ENCODE assay signal across 8 mouse cellular contexts in the genomic region with DNA sequence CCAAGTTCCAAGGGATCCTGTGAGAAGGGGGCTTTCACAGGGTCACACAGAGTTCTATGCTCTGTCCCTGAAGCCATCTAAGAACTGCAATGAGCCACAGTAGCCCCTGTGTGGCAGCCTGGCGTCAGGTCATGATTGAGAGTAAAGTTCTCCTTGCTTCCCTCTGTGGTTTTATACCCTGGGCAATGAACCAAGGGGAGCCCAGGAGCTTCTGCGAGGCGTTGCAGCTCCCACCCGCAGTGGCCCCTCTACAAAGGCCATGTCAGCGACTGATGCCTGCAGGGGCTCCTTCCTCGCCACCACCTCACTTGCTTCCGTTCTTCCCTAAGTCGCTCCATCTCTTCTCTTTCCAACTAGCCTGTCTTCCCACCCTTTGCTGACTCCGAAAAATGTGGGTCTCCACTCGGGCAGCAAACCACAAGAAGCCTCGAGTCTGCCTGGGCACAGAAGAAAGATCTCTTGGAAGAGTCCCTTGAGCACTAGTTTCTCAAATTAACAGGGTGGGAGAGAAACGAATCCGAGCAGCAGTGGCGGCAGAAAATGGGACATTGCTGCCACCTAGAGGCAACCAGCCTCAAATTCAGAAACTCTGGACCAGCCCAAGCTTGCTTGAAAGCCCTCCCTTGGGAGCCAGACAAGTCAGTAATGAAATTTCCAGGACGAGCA. TPM values are rescaled to one million over a fixed set of nuclear protein-coding genes. Genes with fewer than 3 reads are reported as not detected.
A peak's percentile ranks its signal among the peaks of the same experiment; 100 is the strongest.
DNase-seq lines count a peak whose midpoint lies in the region; ATAC-seq and TF ChIP-seq lines count a peak whose summit lies in the region.

No protein-coding gene starts in this region.

- peak overlapping the region; percentile 71 for H3K9ac ChIP-seq in embryonic facial prominence, embryonic 13.5 days
- peak overlapping the region; percentile 21; the same call in 1 of the 2 replicates for H3K9ac ChIP-seq in heart, adult 2 months (ENCODE audit: low read depth, low read length)
- H3K9ac ChIP-seq in limb, embryonic 14.5 days (ENCODE audit: low read depth, low read length, severe bottlenecking): peak overlapping the region; percentile 62
- peak overlapping the region; percentile 56; the same call in 1 of the 2 replicates for H3K9ac ChIP-seq in midbrain, embryonic 16.5 days (ENCODE audit: low read depth, low read length)

- peak overlapping the region; percentile 23; the same call in 1 of the 2 replicates for H3K27ac ChIP-seq in embryonic facial prominence, embryonic 13.5 days
- peak overlapping the region; percentile 19; the same call in 1 of the 2 replicates for H3K27ac ChIP-seq in heart, adult 2 months
- H3K27ac ChIP-seq in kidney, adult 2 months (ENCODE audit: insufficient read depth, low read depth, low read length): no peak overlapping the region
- no peak overlapping the region for H3K27ac ChIP-seq in limb, embryonic 14.5 days (replicated peaks; ENCODE audit: low read depth, low read length)
- no peak overlapping the region for H3K27ac ChIP-seq in midbrain, embryonic 16.5 days (ENCODE audit: low read length)
- no peak overlapping the region for H3K27ac ChIP-seq in spleen, adult 2 months (ENCODE audit: insufficient read depth, low read length)

- DNase-seq in 3T3-L1 (ENCODE audit: low read depth, low spot score): peak; percentile 98
- peak; percentile 70 for DNase-seq in adrenal gland, postnatal 25 days
- peak; percentile 80 to 81 for DNase-seq in heart, adult 2 months
- peak; percentile 71 for DNase-seq in kidney, adult 2 months
- DNase-seq in limb, embryonic 14.5 days (ENCODE audit: low spot score): peak; percentile 89
- DNase-seq in spleen, adult 2 months (ENCODE audit: low read depth in 1 of 2, low spot score in 2 of 2): peak; percentile 49 to 63

- peak; percentile 81 for TF ChIP-seq CTCF in heart, adult 2 months (IDR thresholded peaks at IDR 0.05)
- peak; percentile 77 for TF ChIP-seq CTCF in kidney, adult 2 months (conservative IDR thresholded peaks at IDR 0.05; ENCODE audit: insufficient read depth, insufficient read length, low read depth, low read length)
- TF ChIP-seq CTCF in spleen, adult 2 months (IDR thresholded peaks at IDR 0.05; ENCODE audit: extremely low read depth, insufficient read depth, insufficient read length, insufficient replicate concordance): peak; percentile 70; the same call in 1 of the 2 replicates

- peak overlapping the region; percentile 47 for H3K4me3 ChIP-seq in embryonic facial prominence, embryonic 13.5 days
- H3K4me3 ChIP-seq in heart, adult 2 months: peak overlapping the region; percentile 44
- peak overlapping the region; percentile 49 for H3K4me3 ChIP-seq in kidney, adult 2 months (ENCODE audit: insufficient read depth, low read depth, low read length)
- peak overlapping the region; percentile 47 for H3K4me3 ChIP-seq in limb, embryonic 14.5 days (replicated peaks; ENCODE audit: low read length)
- H3K4me3 ChIP-seq in midbrain, embryonic 16.5 days (ENCODE audit: low read depth, low read length): peak overlapping the region; percentile 45
- peak overlapping the region; percentile 64 for H3K4me3 ChIP-seq in spleen, adult 2 months (ENCODE audit: extremely low read depth, insufficient read depth, insufficient read length)

- ATAC-seq in embryonic facial prominence, embryonic 13.5 days (ENCODE audit: insufficient number of reproducible peaks, insufficient read depth, low FRiP score, low TSS enrichment, low read depth): peak; percentile 57; the same call in 1 of the 2 replicates
- ATAC-seq in limb, embryonic 14.5 days (ENCODE audit: low FRiP score, low read depth): peak; percentile 88
- ATAC-seq in midbrain, embryonic 16.5 days: peak; percentile 93

- H3K9me3 ChIP-seq in embryonic facial prominence, embryonic 13.5 days: no peaks in the 10 kb centered on the region
- no peaks in the 10 kb centered on the region for H3K9me3 ChIP-seq in limb, embryonic 14.5 days (ENCODE audit: control insufficient read depth, low read length)
- no peaks in the 10 kb centered on the region for H3K9me3 ChIP-seq in midbrain, embryonic 16.5 days (replicated peaks; ENCODE audit: control insufficient read depth, low read length, poor library complexity, severe bottlenecking)

- no peaks in the 10 kb centered on the region for H3K27me3 ChIP-seq in embryonic facial prominence, embryonic 13.5 days
- H3K27me3 ChIP-seq in heart, adult 2 months (ENCODE audit: control insufficient read depth, insufficient read depth, low read length): no peaks in the 10 kb centered on the region
- no peaks in the 10 kb centered on the region for H3K27me3 ChIP-seq in kidney, adult 2 months (replicated peaks; ENCODE audit: control insufficient read depth, insufficient read depth, low read length)
- H3K27me3 ChIP-seq in limb, embryonic 14.5 days (ENCODE audit: control insufficient read depth, insufficient read depth, low read length): no peaks in the 10 kb centered on the region
- no peaks in the 10 kb centered on the region for H3K27me3 ChIP-seq in midbrain, embryonic 16.5 days (ENCODE audit: control insufficient read depth, insufficient read depth, low read depth, low read length)
- H3K27me3 ChIP-seq in spleen, adult 2 months (ENCODE audit: control insufficient read depth, insufficient read depth, low read length): no peaks in the 10 kb centered on the region

- no peaks in the 10 kb centered on the region for H3K79me2 ChIP-seq in heart, adult 2 months (replicated peaks; ENCODE audit: control insufficient read depth, insufficient read depth, low read length)

- WGBS in embryonic facial prominence, embryonic 13.5 days: 1% methylated on average over 15 of the region's 15 CpGs
- WGBS in heart, adult 2 months: under 1% methylated on average over 15 of the region's 15 CpGs
- WGBS in kidney, adult 2 months: 2% methylated on average over 15 of the region's 15 CpGs
- WGBS in limb, embryonic 14.5 days: under 1% methylated on average over 15 of the region's 15 CpGs
- WGBS in midbrain, embryonic 16.5 days: under 1% methylated on average over 15 of the region's 15 CpGs
- WGBS in spleen, adult 2 months: 1% methylated on average over 15 of the region's 15 CpGs

- TF ChIP-seq EP300 in heart, adult 2 months (IDR thresholded peaks at IDR 0.05; ENCODE audit: insufficient read depth, low read depth, low read length): 0 out of 2 replicates have a peak, but pooled peaks have one; percentile 30

- H3K36me3 ChIP-seq in embryonic facial prominence, embryonic 13.5 days: no peaks in the 10 kb centered on the region
- no peaks in the 10 kb centered on the region for H3K36me3 ChIP-seq in heart, adult 2 months (ENCODE audit: control insufficient read depth, insufficient read depth, low read length)
- H3K36me3 ChIP-seq in kidney, adult 2 months (ENCODE audit: control insufficient read depth, insufficient read depth, low read length): no peaks in the 10 kb centered on the region
- H3K36me3 ChIP-seq in limb, embryonic 14.5 days (ENCODE audit: control insufficient read depth, insufficient read depth, low read length): no peaks in the 10 kb centered on the region
- no peaks in the 10 kb centered on the region for H3K36me3 ChIP-seq in midbrain, embryonic 16.5 days (ENCODE audit: control insufficient read depth, insufficient read depth, low read length)
- no peaks in the 10 kb centered on the region for H3K36me3 ChIP-seq in spleen, adult 2 months (ENCODE audit: control insufficient read depth, insufficient read depth, low read length)

- H3K4me1 ChIP-seq in embryonic facial prominence, embryonic 13.5 days: peaks cover 5% of the 10 kb centered on the region; the same call in 1 of the 2 replicates
- H3K4me1 ChIP-seq in heart, adult 2 months (ENCODE audit: control insufficient read depth, insufficient read depth, low read length): no peaks in the 10 kb centered on the region
- H3K4me1 ChIP-seq in kidney, adult 2 months (ENCODE audit: control insufficient read depth, insufficient read depth, low read length): no peaks in the 10 kb centered on the region
- H3K4me1 ChIP-seq in limb, embryonic 14.5 days (ENCODE audit: control insufficient read depth, insufficient read depth, low read length): no peaks in the 10 kb centered on the region; the same call in 1 of the 2 replicates
- peaks cover 2% of the 10 kb centered on the region; the same call in 1 of the 2 replicates for H3K4me1 ChIP-seq in midbrain, embryonic 16.5 days (ENCODE audit: control insufficient read depth, insufficient read depth, low read length)
- H3K4me1 ChIP-seq in spleen, adult 2 months (ENCODE audit: control insufficient read depth, insufficient read depth, insufficient read length): peaks cover 3% of the 10 kb centered on the region; the same call in 1 of the 2 replicates

- no peak for TF ChIP-seq POLR2A in heart, adult 2 months (IDR thresholded peaks at IDR 0.05; ENCODE audit: insufficient read depth, low read depth, low read length)
- TF ChIP-seq POLR2A in kidney, adult 2 months (IDR thresholded peaks at IDR 0.05; ENCODE audit: low read depth, low read length): no peak
- no peak for TF ChIP-seq POLR2A in limb, embryonic 14.5 days (IDR thresholded peaks at IDR 0.05; ENCODE audit: borderline replicate concordance, extremely low read depth, insufficient read depth, insufficient read length)
- no peak for TF ChIP-seq POLR2A in spleen, adult 2 months (IDR thresholded peaks at IDR 0.05; ENCODE audit: low read depth, low read length)

- peak overlapping the region; percentile 94 for H3K4me2 ChIP-seq in embryonic facial prominence, embryonic 13.5 days
- H3K4me2 ChIP-seq in limb, embryonic 14.5 days (replicated peaks; ENCODE audit: low read depth, low read length, severe bottlenecking): peak overlapping the region; percentile 90
- H3K4me2 ChIP-seq in midbrain, embryonic 16.5 days (ENCODE audit: low read length): peak overlapping the region; percentile 95

- intact Hi-C loops in heart, adult 2 months (cut with DNase I): loop anchor here (2.0 to 5.0 kb wide), 2 partner anchors 510 to 824 kb away; no protein-coding TSS in a partner anchor

RNA-seq across cellular contexts. Expression of a gene that starts 27.0 kb away (rescaled TPM):
- total RNA-seq in adrenal gland, postnatal 25 days (2021): not detected in 2 replicates
- polyA plus RNA-seq in embryonic facial prominence, embryonic 13.5 days (2015; fragmentation: Nextera tagmentation; extraction: Ambion mirVana): not detected in 2 replicates
- total RNA-seq in heart, adult 2 months (2021): not detected
- not detected in 2 replicates for polyA plus RNA-seq in heart, adult 2 months (2012; rRNA removed)
- polyA plus RNA-seq in kidney, adult 2 months (2012; rRNA removed): 4.0 and 6.5 TPM in 2 replicates
- not detected in 2 replicates for polyA plus RNA-seq in limb, embryonic 14.5 days (2012; rRNA removed)
- polyA plus RNA-seq in limb, embryonic 14.5 days (2014; fragmentation: Nextera tagmentation; extraction: Ambion mirVana): not detected in 2 replicates
- not detected in 2 replicates for polyA plus RNA-seq in midbrain, embryonic 16.5 days (2015; fragmentation: Nextera tagmentation; extraction: Ambion mirVana)
- not detected in 2 replicates for polyA plus RNA-seq in spleen, adult 2 months (2012; rRNA removed)

Comparison
In these comparisons a context has a peak if more than half of its experiments do, and no peak if none do; other contexts are left out.
1. H3K27ac ChIP-seq: peak in embryonic facial prominence, embryonic 13.5 days (single experiment) and heart, adult 2 months (single experiment); none in kidney, adult 2 months (single experiment), limb, embryonic 14.5 days (single experiment), midbrain, embryonic 16.5 days (single experiment) and spleen, adult 2 months (single experiment).
2. H3K9ac ChIP-seq: peak in every context shown above with its lines; median percentile 71 in embryonic facial prominence, embryonic 13.5 days; 62 in limb, embryonic 14.5 days; 56 in midbrain, embryonic 16.5 days; 21 in heart, adult 2 months.
3. Peak in every context shown above with its lines, with median percentiles within 50 percentile points of each other: DNase-seq, ATAC-seq, H3K4me2 ChIP-seq, H3K4me3 ChIP-seq and CTCF ChIP-seq.